Mouse (Mus musculus) ovary, postnatal 36 days (tissue): ENCODE data around the gene Olfr1042.
"Not testable (repeated sequence)": the region's sequence is repeated elsewhere in the genome, so short reads cannot be mapped to it uniquely, and the experiment has no call there.

Experiments
- DNase-seq: peaks from one replicate; pipeline ENCODE4 v3.0.0; 2022; ENCODE audit warnings: low spot score, mixed read lengths

Olfr1042 gene

GRCm38 (mm10) chr2:86161738-86162137 is at the start of gene Olfr1042:
Gene Olfr1042 (minus strand): TSS chr2:86161838.
- DNase-seq = no peak

GRCm38 (mm10) chr2:86202909-86203308 is 41.3 kb upstream of the Olfr1042 start, which contains the start of gene Olfr1045:
Gene Olfr1045 (minus strand): TSS chr2:86203009.
- no peak for DNase-seq

DNA sequence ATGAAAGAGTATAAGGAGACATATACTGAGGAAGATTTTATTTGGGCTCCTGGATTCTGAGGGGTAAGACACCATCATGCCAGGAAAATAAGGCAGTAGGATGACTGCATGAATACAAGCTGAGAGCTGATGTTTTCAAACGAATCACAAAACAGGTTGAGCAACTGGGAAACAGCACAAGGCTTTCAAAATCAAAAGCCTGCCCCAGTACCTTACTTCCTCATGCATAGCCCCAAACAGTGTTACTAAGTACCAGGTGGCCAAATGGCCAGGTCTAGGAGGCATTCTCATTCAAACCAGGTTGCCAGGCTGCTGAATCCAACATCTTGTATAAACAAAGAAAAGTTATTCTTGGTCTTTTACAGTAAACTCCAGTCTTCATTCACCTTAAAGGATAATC is 34.2 kb upstream of the Olfr1042 start:
- DNase-seq = no peak

- DNase-seq = no peak
Measured at GRCm38 (mm10) chr2:86185583-86185982, 23.9 kb upstream of the Olfr1042 start, which contains the start of gene Olfr52. Gene Olfr52 (minus strand): TSS chr2:86185683.

DNA sequence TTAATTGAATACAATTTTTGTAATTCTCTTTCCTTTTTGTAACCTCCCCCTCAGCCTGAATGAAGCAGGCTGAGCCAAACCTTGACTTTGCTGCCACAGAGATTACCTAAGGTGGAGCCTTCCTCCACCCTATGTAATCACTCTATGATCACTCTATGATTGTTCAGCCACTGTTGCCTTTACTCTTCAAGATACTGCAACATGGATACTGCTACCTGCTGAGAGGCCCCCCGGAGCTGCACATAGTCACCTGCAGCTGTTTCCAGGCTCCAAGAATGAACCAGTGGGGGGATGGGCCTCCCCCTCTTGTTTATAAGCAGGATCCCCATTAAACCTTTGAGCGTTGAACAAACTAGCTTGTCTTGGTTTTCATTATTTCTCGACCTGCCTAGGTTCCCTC is 18.3 kb upstream of the Olfr1042 start:
- no peak for DNase-seq

DNA sequence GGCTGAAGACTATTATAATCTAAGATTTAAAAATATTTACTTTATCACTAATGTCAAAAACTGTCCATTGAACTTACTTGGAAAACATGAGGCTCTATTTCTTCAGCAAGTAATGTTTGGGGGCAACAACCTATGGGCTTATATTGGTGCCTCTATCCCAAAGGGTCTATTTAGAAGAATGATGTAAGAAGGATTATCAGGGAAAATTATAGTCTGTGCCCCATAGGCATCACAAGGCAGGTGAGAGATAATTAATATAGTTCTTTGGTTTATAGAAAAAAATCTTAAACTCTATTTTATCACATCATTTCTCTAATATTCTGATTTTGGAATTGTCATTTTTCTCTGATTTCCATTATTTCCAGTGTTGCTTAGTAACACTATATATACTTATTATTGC is 16.1 kb upstream of the Olfr1042 start, which contains the start of gene Olfr1044:
Olfr1044 (minus strand) TSS at position 101 of the 400 bp plus-strand sequence.
- no peak for DNase-seq

GRCm38 (mm10) chr2:86175422-86175821 is 13.8 kb upstream of the Olfr1042 start:
- not testable (repeated sequence) for DNase-seq

- no peak for DNase-seq
Measured at GRCm38 (mm10) chr2:86167422-86167821, 5.8 kb upstream of the Olfr1042 start, which contains the start of gene Olfr1043. Gene Olfr1043 (minus strand): TSS chr2:86167522.

DNA sequence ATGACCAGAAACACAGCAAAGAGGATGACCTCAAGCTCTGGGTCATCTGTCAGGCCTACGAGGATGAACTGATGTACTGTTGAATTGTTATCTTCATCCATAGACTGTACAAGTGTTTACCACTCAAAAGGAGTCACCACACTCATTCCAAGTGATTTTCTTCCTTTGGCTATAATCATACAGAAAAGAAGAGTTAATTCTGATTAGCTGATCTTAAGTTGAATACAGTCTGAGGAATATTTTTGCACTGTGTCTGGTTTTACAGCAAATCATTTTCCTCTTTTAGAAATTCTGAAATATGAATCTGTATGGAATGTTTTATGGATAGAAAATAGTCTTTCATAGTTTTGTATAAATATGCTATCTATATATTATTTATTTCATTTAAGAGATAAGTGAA is 15.0 kb downstream of the Olfr1042 start, which contains the start of gene Olfr1040:
Olfr1040 (minus strand) TSS at position 101 of the 400 bp plus-strand sequence.
- no peak for DNase-seq

DNA sequence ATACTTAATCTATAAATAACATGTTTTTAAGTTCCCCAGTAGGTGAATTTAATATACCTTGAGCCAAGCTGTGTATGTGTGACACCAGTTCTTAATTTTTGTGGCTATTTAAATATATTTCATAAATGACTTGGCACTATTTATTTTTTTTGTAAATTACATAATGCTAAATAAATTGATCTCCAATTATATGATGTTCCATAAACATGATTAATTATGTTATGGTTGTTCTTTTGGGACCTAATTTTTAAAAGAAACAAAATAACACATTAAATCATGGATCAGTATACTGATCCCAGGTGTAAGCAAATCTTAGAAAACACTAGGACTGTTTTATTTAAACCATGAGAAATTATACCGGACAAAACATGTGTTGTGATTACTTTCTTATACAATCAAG is 25.8 kb downstream of the Olfr1042 start, which contains the start of gene Olfr1039:
Olfr1039 (minus strand) TSS at position 101 of the 400 bp plus-strand sequence.
- DNase-seq = no peak
